10 mouse cellular contexts compared by ENCODE assay signal in genomic region chr10:59777246-59777645, GRCm38 (mm10).
DNase-seq lines count a peak whose midpoint lies in the region; ATAC-seq and TF ChIP-seq lines count a peak whose summit lies in the region.
"Had no signal": no experiment of that assay in that cellular context is flagged by ENCODE, and none has a peak within 500 bp of the region (broad histone marks: within the 10 kb centered on the region; RNA-seq: fewer than 3 reads in every experiment).

No protein-coding gene starts in this region.

- peak; percentile 19 for DNase-seq in adrenal gland, postnatal 14 days
- DNase-seq in liver, adult 2 months (ENCODE audit: extremely low read depth, low read depth, low spot score), result peak; percentile 86
- no peak for DNase-seq in urinary bladder, postnatal 25 days (ENCODE audit: low spot score)
- DNase-seq: forebrain, postnatal 0 days; thymus, postnatal 25 days had no signal

- H3K4me3 ChIP-seq in hindbrain, embryonic 13.5 days, result no peak overlapping the region
- H3K4me3 ChIP-seq in hindbrain, embryonic 16.5 days (ENCODE audit: low read length), result no peak overlapping the region
- H3K4me3 ChIP-seq in liver, adult 2 months (ENCODE audit: insufficient read depth, low read depth, low read length), result no peak overlapping the region
- no peak overlapping the region for H3K4me3 ChIP-seq in neural tube, embryonic 15.5 days (replicated peaks)
- H3K4me3 ChIP-seq: layer of hippocampus, adult 2 months had no signal

- no peak overlapping the region for H3K9ac ChIP-seq in hindbrain, embryonic 13.5 days
- H3K9ac ChIP-seq in hindbrain, embryonic 16.5 days (ENCODE audit: low read depth, low read length), result no peak overlapping the region
- no peak overlapping the region for H3K9ac ChIP-seq in liver, adult 2 months (ENCODE audit: low read depth, low read length)
- no peak overlapping the region for H3K9ac ChIP-seq in neural tube, embryonic 15.5 days (replicated peaks)
- H3K9ac ChIP-seq: forebrain, postnatal 0 days had no signal

- H3K4me1 ChIP-seq in hindbrain, embryonic 13.5 days (replicated peaks), result peaks cover 43% of the 10 kb centered on the region
- H3K4me1 ChIP-seq in hindbrain, embryonic 16.5 days (ENCODE audit: control insufficient read depth, insufficient read depth, low read depth, low read length), result peaks cover 13% of the 10 kb centered on the region
- H3K4me1 ChIP-seq in liver, adult 2 months (ENCODE audit: control insufficient read depth, insufficient read depth, low read length), result peaks cover 18% of the 10 kb centered on the region
- peaks cover 27% of the 10 kb centered on the region for H3K4me1 ChIP-seq in neural tube, embryonic 15.5 days

- no peaks in the 10 kb centered on the region for H3K27me3 ChIP-seq in hindbrain, embryonic 13.5 days
- no peaks in the 10 kb centered on the region for H3K27me3 ChIP-seq in hindbrain, embryonic 16.5 days (replicated peaks; ENCODE audit: control insufficient read depth, insufficient read depth, low read length)
- H3K27me3 ChIP-seq in liver, adult 2 months (ENCODE audit: control insufficient read depth, insufficient read depth, low read length), result no peaks in the 10 kb centered on the region
- no peaks in the 10 kb centered on the region for H3K27me3 ChIP-seq in neural tube, embryonic 15.5 days (replicated peaks)

- 73% methylated on average over 3 of the region's 3 CpGs for WGBS in hindbrain, embryonic 13.5 days
- WGBS in hindbrain, embryonic 16.5 days, result 90% methylated on average over 3 of the region's 3 CpGs
- WGBS in liver, adult 2 months, result 19% methylated on average over 3 of the region's 3 CpGs
- 81% methylated on average over 3 of the region's 3 CpGs for WGBS in neural tube, embryonic 15.5 days

- no peaks in the 10 kb centered on the region for H3K9me3 ChIP-seq in hindbrain, embryonic 13.5 days
- no peaks in the 10 kb centered on the region for H3K9me3 ChIP-seq in hindbrain, embryonic 16.5 days (ENCODE audit: control insufficient read depth, low read length)
- no peaks in the 10 kb centered on the region for H3K9me3 ChIP-seq in neural tube, embryonic 15.5 days (replicated peaks)

- no peaks in the 10 kb centered on the region for H3K79me2 ChIP-seq in liver, adult 2 months (ENCODE audit: control insufficient read depth, insufficient read depth, low read length)

- TF ChIP-seq CTCF in liver, adult 2 months (IDR thresholded peaks at IDR 0.05; ENCODE audit: low read depth, low read length), result no peak

- ATAC-seq in hindbrain, embryonic 13.5 days (ENCODE audit: low FRiP score), result no peak
- no peak for ATAC-seq in hindbrain, embryonic 16.5 days
- no peak for ATAC-seq in neural tube, embryonic 15.5 days (ENCODE audit: low FRiP score)
- no peak for ATAC-seq in granulocyte monocyte progenitor cell, adult 5-6 weeks (replicated peaks; ENCODE audit: poor library complexity, severe bottlenecking)
- ATAC-seq: forebrain, postnatal 0 days had no signal

- no peaks in the 10 kb centered on the region for H3K36me3 ChIP-seq in hindbrain, embryonic 13.5 days
- no peaks in the 10 kb centered on the region for H3K36me3 ChIP-seq in hindbrain, embryonic 16.5 days (ENCODE audit: control insufficient read depth, insufficient read depth, low read length)
- H3K36me3 ChIP-seq in liver, adult 2 months (ENCODE audit: control insufficient read depth, insufficient read depth, low read length), result no peaks in the 10 kb centered on the region
- no peaks in the 10 kb centered on the region for H3K36me3 ChIP-seq in neural tube, embryonic 15.5 days

- H3K27ac ChIP-seq in hindbrain, embryonic 13.5 days, result peak overlapping the region; percentile 67; the same call in 1 of the 2 replicates
- no peak overlapping the region for H3K27ac ChIP-seq in hindbrain, embryonic 16.5 days (ENCODE audit: low read depth, low read length)
- no peak overlapping the region; the same call in 1 of the 2 replicates for H3K27ac ChIP-seq in liver, adult 2 months (replicated peaks; ENCODE audit: insufficient read depth, low read depth, low read length)
- H3K27ac ChIP-seq in neural tube, embryonic 15.5 days (replicated peaks), result peak overlapping the region; percentile 18; the same call in 1 of the 2 replicates

- no peak for TF ChIP-seq POLR2A in liver, adult 2 months (IDR thresholded peaks at IDR 0.05; ENCODE audit: extremely low read depth, insufficient read depth, low read length)

- no peak overlapping the region for H3K4me2 ChIP-seq in hindbrain, embryonic 13.5 days
- H3K4me2 ChIP-seq in hindbrain, embryonic 16.5 days (ENCODE audit: low read length), result no peak overlapping the region
- H3K4me2 ChIP-seq in neural tube, embryonic 15.5 days, result no peak overlapping the region

Comparison
In these comparisons a context has a peak if more than half of its experiments do, and no peak if none do; other contexts are left out.
1. H3K27ac ChIP-seq: peak in hindbrain, embryonic 13.5 days (single experiment) and neural tube, embryonic 15.5 days (single experiment); none in hindbrain, embryonic 16.5 days (single experiment) and liver, adult 2 months (single experiment).